Mouse (Mus musculus) liver, postnatal 0 days (tissue): ENCODE results near the gene Polrmt.

Experiments
- CTCF ChIP-seq: sonication (generic); IDR thresholded peaks from 2 replicates; pipeline ENCODE4 v1.5.1; 2016; ENCODE audit warnings: antibody characterized with exemption, low read depth
- EP300 ChIP-seq: IDR thresholded peaks from 2 replicates; pipeline ENCODE4 v1.6.1; 2016; ENCODE audit warnings: antibody characterized with exemption, low read depth, mild to moderate bottlenecking

GRCm38 (mm10) chr10:79701443-79702129, 44.8 kb downstream of the Polrmt start:
- TF ChIP-seq EP300 = no peak
- TF ChIP-seq CTCF = no peak
